Mouse (Mus musculus) stomach, embryonic 16.5 days (tissue): ENCODE data around the gene Ntm. TPM values are rescaled to one million over a fixed set of nuclear protein-coding genes. Genes with fewer than 3 reads are reported as not detected.

Experiments used
- ATAC-seq: fragments of 200-750 bp; cut with Nextera tagmentation; 2 replicates; pipeline ENCODE4 v1.8.0; 2017; ENCODE audit warnings: moderate number of reproducible peaks, moderate TSS enrichment; ENCODE audit not compliant: insufficient read depth, low FRiP score
- H3K27ac ChIP-seq: fragments of 300-500 bp; sonication (generic); 2 replicates; pipeline ENCODE4 v1.5.1; 2014; ENCODE audit warnings: low read length
- H3K27me3 ChIP-seq: fragments of 300-500 bp; sonication (generic); 2 replicates; pipeline ENCODE4 v1.6.1; 2014; ENCODE audit warnings: low read length, control low read depth, mixed read lengths; ENCODE audit not compliant: control insufficient read depth, insufficient read depth
- H3K36me3 ChIP-seq: fragments of 300-500 bp; sonication (generic); 2 replicates; pipeline ENCODE4 v1.6.1; 2014; ENCODE audit warnings: low read length; ENCODE audit not compliant: control insufficient read depth, insufficient read depth
- H3K4me1 ChIP-seq: fragments of 300-500 bp; sonication (generic); 2 replicates; pipeline ENCODE4 v1.6.1; 2014; ENCODE audit warnings: low read length, control low read depth, mixed read lengths; ENCODE audit not compliant: control insufficient read depth, insufficient read depth
- H3K4me2 ChIP-seq: fragments of 300-500 bp; sonication (generic); 2 replicates; pipeline ENCODE4 v1.6.1; 2014; ENCODE audit warnings: low read depth, low read length, mixed read lengths
- H3K4me3 ChIP-seq: fragments of 300-500 bp; sonication (generic); replicated peaks from 2 replicates; pipeline ENCODE4 v1.5.1; 2014; ENCODE audit warnings: mild to moderate bottlenecking, low read length
- H3K9ac ChIP-seq: fragments of 300-500 bp; sonication (generic); 2 replicates; pipeline ENCODE4 v1.6.1; 2014; ENCODE audit warnings: low read length
- H3K9me3 ChIP-seq: fragments of 300-500 bp; sonication (generic); replicated peaks from 2 replicates; pipeline ENCODE4 v1.6.1; 2016; ENCODE audit warnings: low read length, control low read depth; ENCODE audit not compliant: control insufficient read depth
- WGBS: fragments of 180-500 bp; shearing (Covaris S2); extraction: QIAGEN DNeasy Blood & Tissue Kit; methylation state at CpG from one replicate; pipeline ENCODE4 v1.1.7; 2014; 5-methylcytosine and 5-hydroxymethylcytosine counted together
- polyA plus RNA-seq: library from polyadenylated mRNA; unstranded; fragments of >200 nt; fragmentation: Nextera tagmentation; extraction: Ambion mirVana; gene quantifications from 2 replicates; pipeline ENCODE4 v1.2.1, GENCODE M21; 2015

The Ntm gene
- polyA plus RNA-seq, 1 experiment from 2014 or later: 15.0 TPM

- WGBS: 70% methylated on average over 4 of the region's 4 CpGs
- Histone ChIP-seq H3K9ac (no peak overlapping the region), H3K27ac (no peak overlapping the region), H3K9me3 (no peaks in the 10 kb centered on the region), H3K27me3 (no peaks in the 10 kb centered on the region), H3K36me3 (no peaks in the 10 kb centered on the region), H3K4me3 (no peak overlapping the region), H3K4me2 (no peak overlapping the region), H3K4me1 (no peaks in the 10 kb centered on the region)
- ATAC-seq: no peak
Measured at GRCm38 (mm10) chr9:29651226-29651625, 311.7 kb downstream of the Ntm start.

GRCm38 (mm10) chr9:29650679-29651078 is 312.3 kb downstream of the Ntm start:
- H3K27me3 ChIP-seq: no peaks in the 10 kb centered on the region
- no peak overlapping the region for H3K4me3 ChIP-seq
- H3K9ac ChIP-seq: no peak overlapping the region
- H3K27ac ChIP-seq: no peak overlapping the region
- H3K4me2 ChIP-seq: no peak overlapping the region
- no peaks in the 10 kb centered on the region for H3K36me3 ChIP-seq
- no peaks in the 10 kb centered on the region for H3K4me1 ChIP-seq
- no peaks in the 10 kb centered on the region for H3K9me3 ChIP-seq
- WGBS: 26% methylated on average over 4 of the region's 4 CpGs
- ATAC-seq: no peak

- no peaks in the 10 kb centered on the region for H3K36me3 ChIP-seq
- H3K9me3 ChIP-seq: no peaks in the 10 kb centered on the region
- no peak overlapping the region for H3K27ac ChIP-seq
- no peaks in the 10 kb centered on the region for H3K27me3 ChIP-seq
- WGBS: 69% methylated on average over 5 of the region's 5 CpGs
- H3K4me3 ChIP-seq: no peak overlapping the region
- no peak overlapping the region for H3K9ac ChIP-seq
- no peak overlapping the region for H3K4me2 ChIP-seq
- no peaks in the 10 kb centered on the region for H3K4me1 ChIP-seq
- ATAC-seq: no peak
Measured at GRCm38 (mm10) chr9:29650266-29650665, 312.7 kb downstream of the Ntm start.

GRCm38 (mm10) chr9:29648256-29648655 is 314.7 kb downstream of the Ntm start:
- Histone ChIP-seq H3K9ac (no peak overlapping the region), H3K4me1 (no peaks in the 10 kb centered on the region), H3K36me3 (no peaks in the 10 kb centered on the region), H3K4me3 (no peak overlapping the region), H3K27ac (no peak overlapping the region), H3K27me3 (no peaks in the 10 kb centered on the region), H3K4me2 (no peak overlapping the region), H3K9me3 (no peaks in the 10 kb centered on the region)
- no peak for ATAC-seq
- WGBS: 87% methylated on average over 5 of the region's 5 CpGs

- ATAC-seq: no peak
- no peak overlapping the region for H3K9ac ChIP-seq
Measured at GRCm38 (mm10) chr9:29647764-29648163, 315.2 kb downstream of the Ntm start.

GRCm38 (mm10) chr9:29645796-29646400 is 317.0 kb downstream of the Ntm start:
- no peak for ATAC-seq
- no peak overlapping the region for H3K4me3 ChIP-seq
- no peaks in the 10 kb centered on the region for H3K9me3 ChIP-seq
- H3K36me3 ChIP-seq: no peaks in the 10 kb centered on the region
- 33% methylated on average over 8 of the region's 8 CpGs for whole genome bisulfite sequencing
- no peaks in the 10 kb centered on the region for H3K4me1 ChIP-seq
- no peak overlapping the region for H3K27ac ChIP-seq
- H3K27me3 ChIP-seq: no peaks in the 10 kb centered on the region
- no peak overlapping the region for H3K9ac ChIP-seq
- H3K4me2 ChIP-seq: no peak overlapping the region

More at GRCm38 (mm10) chr9:29647764-29648163, 315.2 kb downstream of the Ntm start:
- Histone ChIP-seq H3K27me3 (no peaks in the 10 kb centered on the region), H3K9me3 (no peaks in the 10 kb centered on the region), H3K27ac (no peak overlapping the region), H3K4me3 (no peak overlapping the region), H3K4me2 (no peak overlapping the region), H3K4me1 (no peaks in the 10 kb centered on the region), H3K36me3 (no peaks in the 10 kb centered on the region)
- 74% methylated on average over 8 of the region's 8 CpGs for WGBS

- Histone ChIP-seq H3K27me3 (no peaks in the 10 kb centered on the region), H3K4me2 (no peak overlapping the region), H3K9me3 (no peaks in the 10 kb centered on the region), H3K4me3 (no peak overlapping the region), H3K27ac (no peak overlapping the region), H3K4me1 (no peaks in the 10 kb centered on the region), H3K36me3 (no peaks in the 10 kb centered on the region), H3K9ac (no peak overlapping the region)
- ATAC-seq: no peak
- WGBS: 19% methylated on average over 11 of the region's 11 CpGs
Measured at GRCm38 (mm10) chr9:29642997-29643657, 319.8 kb downstream of the Ntm start.

GRCm38 (mm10) chr9:29637335-29637734 is 325.6 kb downstream of the Ntm start:
- H3K36me3 ChIP-seq: no peaks in the 10 kb centered on the region
- no peak overlapping the region for H3K4me3 ChIP-seq
- H3K27ac ChIP-seq: no peak overlapping the region
- H3K27me3 ChIP-seq: no peaks in the 10 kb centered on the region
- no peaks in the 10 kb centered on the region for H3K4me1 ChIP-seq
- no peak overlapping the region for H3K4me2 ChIP-seq
- H3K9ac ChIP-seq: no peak overlapping the region
- no peaks in the 10 kb centered on the region for H3K9me3 ChIP-seq
- no peak for ATAC-seq
- 85% methylated on average over 8 of the region's 8 CpGs for WGBS

- Histone ChIP-seq H3K4me2 (no peak overlapping the region), H3K27ac (no peak overlapping the region), H3K4me1 (no peaks in the 10 kb centered on the region), H3K27me3 (no peaks in the 10 kb centered on the region), H3K36me3 (no peaks in the 10 kb centered on the region), H3K9me3 (no peaks in the 10 kb centered on the region), H3K4me3 (no peak overlapping the region), H3K9ac (no peak overlapping the region)
- no peak for ATAC-seq
- 60% methylated on average over 5 of the region's 5 CpGs for WGBS
Measured at GRCm38 (mm10) chr9:29617181-29617580, 345.8 kb downstream of the Ntm start.
